Mouse (Mus musculus) adrenal gland, postnatal 14 days (tissue): Measurements from ENCODE around the gene Fbrs. TPM values are rescaled to one million over a fixed set of nuclear protein-coding genes. Genes with fewer than 3 reads are reported as not detected.

Experiments used
- DNase-seq: peaks from one replicate; pipeline ENCODE4 v3.0.0; 2021; ENCODE audit warnings: mixed read lengths
- microRNA-seq, 2 experiments: library from miRNA; unstranded; fragments of <30 nt; microRNA quantifications; one replicate each; pipeline ENCODE4 v1.2.0; 2021
- total RNA-seq: library from RNA; stranded (reverse); gene quantifications from 2 replicates; pipeline ENCODE4 v1.2.3, GENCODE M21; 2021

Gene Fbrs
- total RNA-seq, 1 experiment from 2014 or later = 61.8 TPM

DNA sequence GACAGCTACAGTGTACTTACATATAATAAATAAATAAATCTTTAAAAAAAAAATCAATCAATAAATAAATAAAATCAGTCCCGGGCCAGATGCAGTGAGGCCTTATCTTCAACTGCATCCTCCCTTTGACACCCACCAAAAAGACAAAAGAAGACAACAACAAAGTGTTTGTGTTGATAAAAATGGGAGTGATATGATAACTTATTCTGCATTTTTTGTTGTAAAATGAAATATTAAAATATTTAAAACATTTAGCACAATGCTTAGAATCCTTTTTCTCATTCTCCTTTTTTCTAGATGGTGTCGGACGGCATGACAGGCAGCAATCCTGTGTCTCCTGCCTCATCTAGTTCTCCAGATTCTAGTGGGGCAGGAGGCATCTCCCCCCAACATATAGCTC is 40.3 kb downstream of the Fbrs start, which contains the start of gene Gm42715:
Gene Gm42715 (plus strand): TSS at position 301 of the 400 bp plus-strand sequence.
- DNase-seq = no peak

Small RNA genes lying within 50 kb of the gene (microRNA-seq; reads per million reads assigned to microRNA genes)
- gene Gm47278 (0 reads per million in 2 experiments), gene Mir7060 (0 to 0.38 reads per million in 2 experiments)

Other genes with a start within 250 kb of the Fbrs start
- gene Zfp553, start 246.1 kb upstream of the Fbrs start, total RNA-seq = 10.0 and 13.8 TPM in 2 replicates
- gene Sept1, start 246.1 kb upstream of the Fbrs start, total RNA-seq = 11.2 and 35.8 TPM in 2 replicates
- 25.9 and 28.1 TPM in 2 replicates for gene Zfp771, start 234.9 kb upstream of the Fbrs start, total RNA-seq
- gene Dctpp1, start 218.5 kb upstream of the Fbrs start, total RNA-seq = 48.3 and 57.5 TPM in 2 replicates
- 147 and 187 TPM in 2 replicates for gene Sephs2, start 205.1 kb upstream of the Fbrs start, total RNA-seq
- 2.2 and 8.8 TPM in 2 replicates for gene Itgal, start 182.9 kb upstream of the Fbrs start, total RNA-seq
- gene Zfp768, start 133.6 kb upstream of the Fbrs start, total RNA-seq = 31.2 and 33.3 TPM in 2 replicates
- 8.7 and 10.0 TPM in 2 replicates for gene Zfp747, start 103.1 kb upstream of the Fbrs start, total RNA-seq
- gene 9130019O22Rik, start 92.0 kb upstream of the Fbrs start, total RNA-seq = 3.3 and 5.3 TPM in 2 replicates
- gene E430018J23Rik, start 85.6 kb upstream of the Fbrs start, total RNA-seq = 8.5 and 9.4 TPM in 2 replicates
- gene Zfp764, start 72.4 kb upstream of the Fbrs start, total RNA-seq = 6.4 and 6.8 TPM in 2 replicates
- 8.9 and 11.9 TPM in 2 replicates for gene Zfp688, start 57.1 kb upstream of the Fbrs start, total RNA-seq
- 3.5 and 5.0 TPM in 2 replicates for gene Zfp689, start 30.0 kb upstream of the Fbrs start, total RNA-seq
- gene Prr14, start 19.6 kb upstream of the Fbrs start, total RNA-seq = 42.0 and 51.8 TPM in 2 replicates
- 88.8 and 95.3 TPM in 2 replicates for gene Srcap, start 32.8 kb downstream of the Fbrs start, total RNA-seq
- gene Gm42715, start 40.4 kb downstream of the Fbrs start, total RNA-seq = 21.9 and 23.8 TPM in 2 replicates
- not detected in 2 replicates for gene Tmem265, start 82.2 kb downstream of the Fbrs start, total RNA-seq
- 36.6 and 44.4 TPM in 2 replicates for gene Phkg2, start 94.1 kb downstream of the Fbrs start, total RNA-seq
- gene Ccdc189, start 109.4 kb downstream of the Fbrs start, total RNA-seq = 7.5 and 10.7 TPM in 2 replicates
- 56.0 and 62.8 TPM in 2 replicates for gene Rnf40, start 109.6 kb downstream of the Fbrs start, total RNA-seq
- gene Zfp629, start 136.6 kb downstream of the Fbrs start, total RNA-seq = 21.6 and 26.4 TPM in 2 replicates
- 64.8 and 69.2 TPM in 2 replicates for gene Bcl7c, start 229.7 kb downstream of the Fbrs start, total RNA-seq
- 4.7 and 5.1 TPM in 2 replicates for gene Ctf1, start 233.5 kb downstream of the Fbrs start, total RNA-seq